Mouse (Mus musculus): Measurements from ENCODE around the gene Capn9. TPM values are rescaled to one million over a fixed set of nuclear protein-coding genes. Genes with fewer than 3 reads are reported as not detected.

Gene Capn9
- not detected in 2 replicates for polyA plus RNA-seq (2011; ENCODE audit: insufficient read depth, insufficient read length, low replicate concordance, missing spikeins)

DNA sequence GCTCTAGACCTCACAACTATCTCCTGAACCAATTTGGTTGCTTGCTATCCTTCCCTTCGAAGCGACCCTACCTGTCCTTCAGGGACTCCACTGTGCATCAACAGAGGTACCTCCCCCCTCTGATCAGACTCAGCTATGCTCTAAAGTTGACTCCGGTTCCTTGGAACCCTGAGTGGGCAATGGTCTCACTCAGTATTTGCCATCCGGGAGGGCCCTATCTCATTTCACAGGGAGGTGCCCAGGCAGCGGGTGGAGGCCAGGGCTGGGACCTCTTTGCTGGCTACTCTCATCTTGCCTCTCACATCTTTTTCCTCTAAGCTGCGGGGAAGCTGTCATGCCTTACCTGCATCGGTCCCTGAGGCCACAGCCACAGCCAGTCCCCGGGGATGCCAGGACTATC, at the start of gene Capn9:
Gene Capn9 (plus strand): TSS at position 301 of the 400 bp plus-strand sequence.
- no peak within 1 kb of the TSS for H3K27ac ChIP-seq (ENCODE audit: control insufficient read depth, insufficient read depth, low read depth, low read length, poor library complexity)
- WGBS, result 82% methylated on average over 8 of the region's 8 CpGs
- no peak within 1 kb of the TSS for H3K4me3 ChIP-seq (replicated peaks; ENCODE audit: control insufficient read depth, low read depth, low read length)
- TF ChIP-seq POLR2A (IDR thresholded peaks at IDR 0.05; ENCODE audit: borderline replicate concordance, control insufficient read depth, low read depth, low read length) (no peak), CTCF (IDR thresholded peaks at IDR 0.05; ENCODE audit: control insufficient read depth, insufficient read depth, low read length) (no peak)
- no peaks in the 10 kb centered on the region for H3K4me1 ChIP-seq (ENCODE audit: control insufficient read depth, insufficient read depth, low read length)

GRCm38 (mm10) chr8:124526261-124526660, 49.6 kb upstream of the Capn9 start:
- 90% methylated on average over 11 of the region's 11 CpGs for WGBS
- no peak overlapping the region for H3K27ac ChIP-seq (ENCODE audit: control insufficient read depth, insufficient read depth, low read depth, low read length, poor library complexity)
- no peak overlapping the region for H3K4me3 ChIP-seq (replicated peaks; ENCODE audit: control insufficient read depth, low read depth, low read length)
- peaks cover 3% of the 10 kb centered on the region for H3K4me1 ChIP-seq (ENCODE audit: control insufficient read depth, insufficient read depth, low read length)
- no peak for TF ChIP-seq POLR2A (IDR thresholded peaks at IDR 0.05; ENCODE audit: borderline replicate concordance, control insufficient read depth, low read depth, low read length)

DNA sequence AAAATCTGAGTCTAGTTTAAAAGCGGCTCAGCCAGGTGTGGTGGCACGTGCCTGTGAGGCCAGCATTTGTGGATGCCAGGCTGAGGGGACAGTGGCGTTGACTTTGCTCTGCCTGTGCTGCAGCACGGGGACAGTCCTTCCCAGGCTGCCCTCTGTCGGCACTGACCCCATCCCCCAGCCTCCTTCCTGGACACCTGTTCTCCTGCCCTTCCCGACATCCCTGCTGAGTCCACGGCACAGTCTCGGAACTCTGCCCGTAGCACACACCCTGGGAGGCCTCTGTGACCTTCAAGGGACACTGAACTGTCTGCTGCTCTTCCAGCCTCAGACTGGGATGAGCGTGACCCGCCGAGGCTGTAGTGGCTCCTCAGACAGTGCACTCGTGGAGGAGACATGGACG, 45.8 kb upstream of the Capn9 start:
- no peak for TF ChIP-seq CTCF (IDR thresholded peaks at IDR 0.05; ENCODE audit: control insufficient read depth, insufficient read depth, low read length)
- no peaks in the 10 kb centered on the region for H3K4me1 ChIP-seq (ENCODE audit: control insufficient read depth, insufficient read depth, low read length)
- H3K27ac ChIP-seq (ENCODE audit: control insufficient read depth, insufficient read depth, low read depth, low read length, poor library complexity), result no peak overlapping the region
- no peak overlapping the region for H3K4me3 ChIP-seq (replicated peaks; ENCODE audit: control insufficient read depth, low read depth, low read length)
- 90% methylated on average over 14 of the region's 14 CpGs for WGBS

GRCm38 (mm10) chr8:124530556-124530955, 45.4 kb upstream of the Capn9 start:
- Histone ChIP-seq H3K27ac (ENCODE audit: control insufficient read depth, insufficient read depth, low read depth, low read length, poor library complexity) (no peak overlapping the region), H3K4me3 (replicated peaks; ENCODE audit: control insufficient read depth, low read depth, low read length) (no peak overlapping the region), H3K4me1 (ENCODE audit: control insufficient read depth, insufficient read depth, low read length) (no peaks in the 10 kb centered on the region)
- WGBS, result 81% methylated on average over 7 of the region's 7 CpGs
- no peak for TF ChIP-seq CTCF (IDR thresholded peaks at IDR 0.05; ENCODE audit: control insufficient read depth, insufficient read depth, low read length)
- TF ChIP-seq POLR2A (IDR thresholded peaks at IDR 0.05; ENCODE audit: borderline replicate concordance, control insufficient read depth, low read depth, low read length), result no peak

GRCm38 (mm10) chr8:124530996-124531395, 44.9 kb upstream of the Capn9 start:
- TF ChIP-seq CTCF (IDR thresholded peaks at IDR 0.05; ENCODE audit: control insufficient read depth, insufficient read depth, low read length) (no peak), POLR2A (IDR thresholded peaks at IDR 0.05; ENCODE audit: borderline replicate concordance, control insufficient read depth, low read depth, low read length) (no peak)
- Histone ChIP-seq H3K4me1 (ENCODE audit: control insufficient read depth, insufficient read depth, low read length) (no peaks in the 10 kb centered on the region), H3K27ac (ENCODE audit: control insufficient read depth, insufficient read depth, low read depth, low read length, poor library complexity) (no peak overlapping the region), H3K4me3 (replicated peaks; ENCODE audit: control insufficient read depth, low read depth, low read length) (no peak overlapping the region)
- 82% methylated on average over 4 of the region's 4 CpGs for WGBS

GRCm38 (mm10) chr8:124532626-124533025, 43.3 kb upstream of the Capn9 start:
- Histone ChIP-seq H3K27ac (ENCODE audit: control insufficient read depth, insufficient read depth, low read depth, low read length, poor library complexity) (no peak overlapping the region), H3K4me1 (ENCODE audit: control insufficient read depth, insufficient read depth, low read length) (no peaks in the 10 kb centered on the region), H3K4me3 (replicated peaks; ENCODE audit: control insufficient read depth, low read depth, low read length) (no peak overlapping the region)
- WGBS, result 91% methylated on average over 3 of the region's 3 CpGs
- TF ChIP-seq POLR2A (IDR thresholded peaks at IDR 0.05; ENCODE audit: borderline replicate concordance, control insufficient read depth, low read depth, low read length) (no peak), CTCF (IDR thresholded peaks at IDR 0.05; ENCODE audit: control insufficient read depth, insufficient read depth, low read length) (no peak)

- no peaks in the 10 kb centered on the region for H3K4me1 ChIP-seq (ENCODE audit: control insufficient read depth, insufficient read depth, low read length)
These were observed 40.5 kb upstream of the Capn9 start for GRCm38 (mm10) chr8:124535451-124535850.

DNA sequence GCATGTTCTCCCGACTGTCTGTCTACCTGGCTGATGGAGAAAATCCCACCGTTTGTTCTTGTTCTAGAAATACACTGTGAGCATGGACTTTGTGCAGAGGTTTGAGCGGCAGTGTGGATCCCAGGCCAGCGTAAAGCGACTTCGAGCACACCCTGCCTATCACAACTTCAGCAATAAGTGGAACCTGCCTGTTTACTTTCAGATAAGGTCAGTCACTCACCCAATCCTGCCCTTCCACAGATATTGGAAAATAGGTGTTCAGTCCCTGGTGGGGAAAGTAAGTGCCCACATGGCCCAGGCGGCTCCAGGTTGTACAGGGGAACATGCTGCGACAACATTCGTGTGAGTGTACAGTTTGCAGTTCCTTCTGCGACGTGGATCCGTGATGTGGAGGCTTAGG, 35.0 kb upstream of the Capn9 start:
- H3K4me3 ChIP-seq (replicated peaks; ENCODE audit: control insufficient read depth, low read depth, low read length), result no peak overlapping the region
- WGBS, result 91% methylated on average over 12 of the region's 12 CpGs

More at GRCm38 (mm10) chr8:124535451-124535850, 40.5 kb upstream of the Capn9 start:
- H3K27ac ChIP-seq (ENCODE audit: control insufficient read depth, insufficient read depth, low read depth, low read length, poor library complexity), result no peak overlapping the region
- H3K4me3 ChIP-seq (replicated peaks; ENCODE audit: control insufficient read depth, low read depth, low read length), result no peak overlapping the region
- 96% methylated on average over 5 of the region's 5 CpGs for WGBS
- TF ChIP-seq POLR2A (IDR thresholded peaks at IDR 0.05; ENCODE audit: borderline replicate concordance, control insufficient read depth, low read depth, low read length), result no peak
- TF ChIP-seq CTCF (IDR thresholded peaks at IDR 0.05; ENCODE audit: control insufficient read depth, insufficient read depth, low read length), result no peak

GRCm38 (mm10) chr8:124542001-124542400, 33.9 kb upstream of the Capn9 start:
- H3K27ac ChIP-seq (ENCODE audit: control insufficient read depth, insufficient read depth, low read depth, low read length, poor library complexity), result no peak overlapping the region
- 87% methylated on average over 4 of the region's 4 CpGs for WGBS

More for the DNA sequence above, 35.0 kb upstream of the Capn9 start:
- Histone ChIP-seq H3K27ac (ENCODE audit: control insufficient read depth, insufficient read depth, low read depth, low read length, poor library complexity) (no peak overlapping the region), H3K4me1 (ENCODE audit: control insufficient read depth, insufficient read depth, low read length) (no peaks in the 10 kb centered on the region)
- no peak for TF ChIP-seq CTCF (IDR thresholded peaks at IDR 0.05; ENCODE audit: control insufficient read depth, insufficient read depth, low read length)
- TF ChIP-seq POLR2A (IDR thresholded peaks at IDR 0.05; ENCODE audit: borderline replicate concordance, control insufficient read depth, low read depth, low read length), result no peak

More at GRCm38 (mm10) chr8:124542001-124542400, 33.9 kb upstream of the Capn9 start:
- TF ChIP-seq POLR2A (IDR thresholded peaks at IDR 0.05; ENCODE audit: borderline replicate concordance, control insufficient read depth, low read depth, low read length) (no peak), CTCF (IDR thresholded peaks at IDR 0.05; ENCODE audit: control insufficient read depth, insufficient read depth, low read length) (no peak)
- no peaks in the 10 kb centered on the region for H3K4me1 ChIP-seq (ENCODE audit: control insufficient read depth, insufficient read depth, low read length)
- no peak overlapping the region for H3K4me3 ChIP-seq (replicated peaks; ENCODE audit: control insufficient read depth, low read depth, low read length)
